ENCODE assay signal across 12 mouse cellular contexts in genomic region chr12:30909881-30910280, GRCm38 (mm10). TPM values are rescaled to one million over a fixed set of nuclear protein-coding genes. Genes with fewer than 3 reads are reported as not detected.
DNase-seq lines count a peak whose midpoint lies in the region; ATAC-seq and TF ChIP-seq lines count a peak whose summit lies in the region.
"Had no signal": no experiment of that assay in that cellular context is flagged by ENCODE, and none has a peak within 500 bp of the region (broad histone marks: within the 10 kb centered on the region; RNA-seq: fewer than 3 reads in every experiment).

No protein-coding gene starts in this region.

- H3K4me2 ChIP-seq in hindbrain, postnatal 0 days (ENCODE audit: low read depth, low read length), result no peak overlapping the region
- H3K4me2 ChIP-seq in stomach, embryonic 15.5 days, result peak overlapping the region; percentile 69
- no peak overlapping the region for H3K4me2 ChIP-seq in stomach, postnatal 0 days (replicated peaks; ENCODE audit: low read depth)
- peak overlapping the region; percentile 89 for H3K4me2 ChIP-seq in liver, embryonic 11.5 days

- no peaks in the 10 kb centered on the region for H3K27me3 ChIP-seq in hindbrain, embryonic 10.5 days (ENCODE audit: insufficient read depth, poor library complexity, severe bottlenecking)
- H3K27me3 ChIP-seq in hindbrain, postnatal 0 days (ENCODE audit: insufficient read depth, low read length), result no peaks in the 10 kb centered on the region
- no peaks in the 10 kb centered on the region for H3K27me3 ChIP-seq in stomach, embryonic 15.5 days (replicated peaks)
- H3K27me3 ChIP-seq in stomach, postnatal 0 days (ENCODE audit: control insufficient read depth, insufficient read depth, low read length), result no peaks in the 10 kb centered on the region
- H3K27me3 ChIP-seq in liver, embryonic 11.5 days (replicated peaks; ENCODE audit: control insufficient read depth, insufficient read depth, low read length), result no peaks in the 10 kb centered on the region

- 89% methylated on average over 2 of the region's 2 CpGs for WGBS in hindbrain, embryonic 10.5 days
- 80% methylated on average over 2 of the region's 2 CpGs for WGBS in hindbrain, postnatal 0 days
- 74% methylated on average over 2 of the region's 2 CpGs for WGBS in stomach, embryonic 15.5 days
- WGBS in stomach, postnatal 0 days, result 73% methylated on average over 2 of the region's 2 CpGs
- WGBS in liver, embryonic 11.5 days, result 53% methylated on average over 2 of the region's 2 CpGs

- H3K27ac ChIP-seq in hindbrain, embryonic 10.5 days, result no peak overlapping the region
- H3K27ac ChIP-seq in hindbrain, postnatal 0 days, result no peak overlapping the region
- no peak overlapping the region for H3K27ac ChIP-seq in stomach, embryonic 15.5 days
- no peak overlapping the region for H3K27ac ChIP-seq in stomach, postnatal 0 days (replicated peaks)
- H3K27ac ChIP-seq in liver, embryonic 11.5 days (ENCODE audit: low read depth, low read length), result peak overlapping the region; percentile 89
- H3K27ac ChIP-seq: layer of hippocampus, adult 2 months had no signal

- no peak for ATAC-seq in hindbrain, postnatal 0 days
- ATAC-seq in stomach, embryonic 15.5 days (ENCODE audit: insufficient read depth, low FRiP score, low read depth), result no peak
- no peak for ATAC-seq in stomach, postnatal 0 days (ENCODE audit: low FRiP score, low TSS enrichment)
- ATAC-seq in liver, embryonic 11.5 days (replicated peaks; ENCODE audit: low FRiP score), result peak; percentile 57

- peaks cover 3% of the 10 kb centered on the region for H3K36me3 ChIP-seq in hindbrain, embryonic 10.5 days
- H3K36me3 ChIP-seq in hindbrain, postnatal 0 days (ENCODE audit: insufficient read depth, low read length), result no peaks in the 10 kb centered on the region
- no peaks in the 10 kb centered on the region for H3K36me3 ChIP-seq in stomach, embryonic 15.5 days
- no peaks in the 10 kb centered on the region for H3K36me3 ChIP-seq in stomach, postnatal 0 days (ENCODE audit: control insufficient read depth, insufficient read depth, low read length)
- peaks cover 4% of the 10 kb centered on the region; the same call in 1 of the 2 replicates for H3K36me3 ChIP-seq in liver, embryonic 11.5 days (ENCODE audit: control insufficient read depth, insufficient read depth, low read length)

- TF ChIP-seq EP300 in stomach, postnatal 0 days (optimal IDR thresholded peaks at IDR 0.05), result no peak

- no peak for TF ChIP-seq CTCF in hindbrain, postnatal 0 days (IDR thresholded peaks at IDR 0.05; ENCODE audit: low read depth)
- TF ChIP-seq CTCF in stomach, postnatal 0 days (IDR thresholded peaks at IDR 0.05; ENCODE audit: low read depth), result no peak

- H3K4me3 ChIP-seq in hindbrain, embryonic 10.5 days, result peak overlapping the region; percentile 81
- H3K4me3 ChIP-seq in hindbrain, postnatal 0 days (ENCODE audit: low read length), result no peak overlapping the region
- H3K4me3 ChIP-seq in stomach, embryonic 15.5 days (replicated peaks), result no peak overlapping the region
- no peak overlapping the region for H3K4me3 ChIP-seq in stomach, postnatal 0 days (ENCODE audit: low read depth, low read length)
- H3K4me3 ChIP-seq in liver, embryonic 11.5 days (ENCODE audit: low read depth, low read length), result peak overlapping the region; percentile 70

- H3K4me1 ChIP-seq in hindbrain, embryonic 10.5 days (replicated peaks), result peaks cover 25% of the 10 kb centered on the region
- peaks cover 8% of the 10 kb centered on the region for H3K4me1 ChIP-seq in hindbrain, postnatal 0 days (ENCODE audit: insufficient read depth, low read length)
- H3K4me1 ChIP-seq in stomach, embryonic 15.5 days, result peaks cover 13% of the 10 kb centered on the region
- peaks cover 5% of the 10 kb centered on the region for H3K4me1 ChIP-seq in stomach, postnatal 0 days (replicated peaks; ENCODE audit: control insufficient read depth, insufficient read depth)
- peaks cover 13% of the 10 kb centered on the region for H3K4me1 ChIP-seq in liver, embryonic 11.5 days (replicated peaks; ENCODE audit: control insufficient read depth, insufficient read depth, low read length)

- DNase-seq in hindbrain, embryonic 10.5 days (ENCODE audit: low spot score), result no peak
- DNase-seq in hindbrain, postnatal 0 days (ENCODE audit: low spot score), result no peak
- DNase-seq in stomach, postnatal 0 days (ENCODE audit: low spot score), result no peak
- DNase-seq in liver, embryonic 11.5 days (ENCODE audit: low spot score), result no peak
- no peak for DNase-seq in urinary bladder, postnatal 10 days (ENCODE audit: low spot score)
- DNase-seq in gastrocnemius, adult 8-10 months (ENCODE audit: low spot score in 2 of 2), result no peak
- DNase-seq in adrenal gland, adult 2 months, result no peak
- DNase-seq: cerebellum, postnatal 36 days had no signal

- no peak overlapping the region for H3K9ac ChIP-seq in hindbrain, postnatal 0 days (replicated peaks; ENCODE audit: low read length)
- no peak overlapping the region for H3K9ac ChIP-seq in stomach, embryonic 15.5 days
- H3K9ac ChIP-seq in stomach, postnatal 0 days (ENCODE audit: low read length), result no peak overlapping the region
- H3K9ac ChIP-seq in liver, embryonic 11.5 days (ENCODE audit: low read depth, low read length), result peak overlapping the region; percentile 77

- no peaks in the 10 kb centered on the region for H3K9me3 ChIP-seq in hindbrain, embryonic 10.5 days
- H3K9me3 ChIP-seq in hindbrain, postnatal 0 days (ENCODE audit: low read length), result no peaks in the 10 kb centered on the region
- H3K9me3 ChIP-seq in stomach, embryonic 15.5 days, result no peaks in the 10 kb centered on the region
- no peaks in the 10 kb centered on the region for H3K9me3 ChIP-seq in stomach, postnatal 0 days (ENCODE audit: control insufficient read depth, low read length)
- no peaks in the 10 kb centered on the region for H3K9me3 ChIP-seq in liver, embryonic 11.5 days (ENCODE audit: control insufficient read depth, low read length)

RNA-seq across cellular contexts. Expression of gene Acp1, which starts 1.5 kb away (rescaled TPM):
- polyA plus RNA-seq in hindbrain, embryonic 10.5 days (2016; fragmentation: Nextera tagmentation; extraction: Ambion mirVana), result 170 and 225 TPM in 2 replicates
- total RNA-seq in hindbrain, postnatal 0 days (2014; rRNA removed), result 29.7 and 40.0 TPM in 2 replicates
- 132 and 135 TPM in 2 replicates for polyA plus RNA-seq in hindbrain, postnatal 0 days (2015; fragmentation: Nextera tagmentation; extraction: Ambion mirVana)
- polyA plus RNA-seq in stomach, embryonic 15.5 days (2015; fragmentation: Nextera tagmentation; extraction: Ambion mirVana), result 151 and 164 TPM in 2 replicates
- 103 and 113 TPM in 2 replicates for polyA plus RNA-seq in stomach, postnatal 0 days (2015; fragmentation: Nextera tagmentation; extraction: Ambion mirVana)
- polyA plus RNA-seq in liver, embryonic 11.5 days (2014; fragmentation: Nextera tagmentation; extraction: Ambion mirVana), result 308 and 350 TPM in 2 replicates
- total RNA-seq in gastrocnemius, adult 8-10 months (2022), result 10 to 100 TPM; 34.1 to 43.2 (median 36.8) TPM
- 10 to 100 TPM; 51.4 to 56.8 TPM for total RNA-seq in adrenal gland, adult 2 months (2021)
- 2.5 and 6.5 TPM in 2 replicates for polyA plus RNA-seq in adrenal gland, adult 2 months (2012; rRNA removed)

RNA-seq across cellular contexts. Expression of gene Sh3yl1, which starts 1.6 kb away (rescaled TPM):
- polyA plus RNA-seq in hindbrain, embryonic 10.5 days (2016; fragmentation: Nextera tagmentation; extraction: Ambion mirVana), result 18.5 and 21.1 TPM in 2 replicates
- 10.8 and 13.8 TPM in 2 replicates for total RNA-seq in hindbrain, postnatal 0 days (2014; rRNA removed)
- 42.4 and 43.1 TPM in 2 replicates for polyA plus RNA-seq in hindbrain, postnatal 0 days (2015; fragmentation: Nextera tagmentation; extraction: Ambion mirVana)
- 25.7 and 28.4 TPM in 2 replicates for polyA plus RNA-seq in stomach, embryonic 15.5 days (2015; fragmentation: Nextera tagmentation; extraction: Ambion mirVana)
- 49.7 and 51.2 TPM in 2 replicates for polyA plus RNA-seq in stomach, postnatal 0 days (2015; fragmentation: Nextera tagmentation; extraction: Ambion mirVana)
- polyA plus RNA-seq in liver, embryonic 11.5 days (2014; fragmentation: Nextera tagmentation; extraction: Ambion mirVana), result 19.9 and 20.8 TPM in 2 replicates
- total RNA-seq in gastrocnemius, adult 8-10 months (2022), result under 1 TPM; 0.24 to 0.99 (median 0.77) TPM
- total RNA-seq in adrenal gland, adult 2 months (2021), result 1 to 10 TPM; 2.8 to 3.9 TPM
- polyA plus RNA-seq in adrenal gland, adult 2 months (2012; rRNA removed), result 0.13 and 0.40 TPM in 2 replicates

RNA-seq across cellular contexts. Expression of gene Alkal2, which starts 25.8 kb away (rescaled TPM):
- 1.2 and 2.0 TPM in 2 replicates for polyA plus RNA-seq in hindbrain, embryonic 10.5 days (2016; fragmentation: Nextera tagmentation; extraction: Ambion mirVana)
- total RNA-seq in hindbrain, postnatal 0 days (2014; rRNA removed), result 0.31 and 2.3 TPM in 2 replicates
- polyA plus RNA-seq in hindbrain, postnatal 0 days (2015; fragmentation: Nextera tagmentation; extraction: Ambion mirVana), result 0.85 and 0.96 TPM in 2 replicates
- polyA plus RNA-seq in stomach, embryonic 15.5 days (2015; fragmentation: Nextera tagmentation; extraction: Ambion mirVana), result 1.4 and 1.8 TPM in 2 replicates
- 5.2 and 6.2 TPM in 2 replicates for polyA plus RNA-seq in stomach, postnatal 0 days (2015; fragmentation: Nextera tagmentation; extraction: Ambion mirVana)
- not detected in 2 replicates for polyA plus RNA-seq in liver, embryonic 11.5 days (2014; fragmentation: Nextera tagmentation; extraction: Ambion mirVana)
- under 1 TPM; 0.22 to 0.63 (median 0.49) TPM for total RNA-seq in gastrocnemius, adult 8-10 months (2022)
- under 1 TPM in 1 of 2 experiments, not detected in 1; 0.24 TPM for total RNA-seq in adrenal gland, adult 2 months (2021)
- 0.33 and 0.85 TPM in 2 replicates for polyA plus RNA-seq in adrenal gland, adult 2 months (2012; rRNA removed)
- total RNA-seq: hematopoietic stem cell, adult 5-6 weeks; megakaryocyte, adult 5-6 weeks had no signal

Comparison
In these comparisons a context has a peak if more than half of its experiments do, and no peak if none do; other contexts are left out.
1. H3K4me3 ChIP-seq: peak in hindbrain, embryonic 10.5 days (single experiment) and liver, embryonic 11.5 days (single experiment); none in hindbrain, postnatal 0 days (single experiment), stomach, embryonic 15.5 days (single experiment) and stomach, postnatal 0 days (single experiment).
2. H3K4me2 ChIP-seq: peak in stomach, embryonic 15.5 days (single experiment) and liver, embryonic 11.5 days (single experiment); none in hindbrain, postnatal 0 days (single experiment) and stomach, postnatal 0 days (single experiment).
3. RNA of gene Acp1, which starts 1.5 kb away (polyA plus RNA-seq): 308 to 350 TPM in liver, embryonic 11.5 days, 170 to 225 TPM in hindbrain, embryonic 10.5 days, 151 to 164 TPM in stomach, embryonic 15.5 days, 132 to 135 TPM in hindbrain, postnatal 0 days and 103 to 113 TPM in stomach, postnatal 0 days; 2.5 to 6.5 TPM in adrenal gland, adult 2 months; every median in the first group is over 10 times any median in the second.
4. RNA of gene Sh3yl1, which starts 1.6 kb away (polyA plus RNA-seq): 49.7 to 51.2 TPM in stomach, postnatal 0 days, 42.4 to 43.1 TPM in hindbrain, postnatal 0 days, 25.7 to 28.4 TPM in stomach, embryonic 15.5 days, 18.5 to 21.1 TPM in hindbrain, embryonic 10.5 days and 19.9 to 20.8 TPM in liver, embryonic 11.5 days; 0.13 to 0.40 TPM in adrenal gland, adult 2 months; every median in the first group is over 10 times any median in the second.